Mouse (Mus musculus) bone marrow macrophage, adult 2 months (primary cell): ENCODE measurements around the gene Gm20532. TPM values are rescaled to one million over a fixed set of nuclear protein-coding genes. Genes with fewer than 3 reads are reported as not detected.

ENCODE experiments used
- H3K27ac ChIP-seq: 2 replicates; pipeline ENCODE4 v1.5.1; 2012; ENCODE audit warnings: low read depth, low read length; ENCODE audit not compliant: insufficient read depth
- H3K4me1 ChIP-seq: 2 replicates; pipeline ENCODE4 v1.6.1; 2012; ENCODE audit warnings: low read length; ENCODE audit not compliant: control insufficient read depth, insufficient read depth
- H3K4me3 ChIP-seq: 2 replicates; pipeline ENCODE4 v1.5.1; 2012; ENCODE audit warnings: mild to moderate bottlenecking, low read length, moderate library complexity; ENCODE audit not compliant: insufficient read depth
- CTCF ChIP-seq: IDR thresholded peaks from 2 replicates; pipeline ENCODE4 v1.5.1; 2012; ENCODE audit warnings: low read depth, mild to moderate bottlenecking, low read length, moderate library complexity
- POLR2A ChIP-seq: IDR thresholded peaks from 2 replicates; pipeline ENCODE4 v1.6.1; 2012; ENCODE audit warnings: mild to moderate bottlenecking, low read depth, low read length, borderline replicate concordance
- polyA plus RNA-seq: library from polyadenylated mRNA; stranded (reverse); fragments of >200 nt; gene quantifications from 2 replicates; pipeline ENCODE4 v1.2.4, GENCODE M21; 2012; ENCODE audit not compliant: missing spikeins, insufficient read depth, insufficient read length

Gene Gm20532
- polyA plus RNA-seq, 1 experiment: not detected

GRCm38 (mm10) chr2:26571400-26571799, 15.0 kb upstream of the Gm20532 start:
- H3K4me3 ChIP-seq: no peak overlapping the region
- H3K4me1 ChIP-seq: no peaks in the 10 kb centered on the region
- no peak for TF ChIP-seq POLR2A
- no peak for TF ChIP-seq CTCF
- no peak overlapping the region for H3K27ac ChIP-seq

- Histone ChIP-seq H3K4me1 (no peaks in the 10 kb centered on the region), H3K27ac (no peak overlapping the region), H3K4me3 (no peak overlapping the region)
- TF ChIP-seq POLR2A (no peak), CTCF (no peak)
Measured at GRCm38 (mm10) chr2:26571826-26572225, 14.6 kb upstream of the Gm20532 start.

GRCm38 (mm10) chr2:26573396-26573795, 13.0 kb upstream of the Gm20532 start:
- Histone ChIP-seq H3K27ac (no peak overlapping the region), H3K4me1 (peaks cover 9% of the 10 kb centered on the region), H3K4me3 (no peak overlapping the region)
- TF ChIP-seq POLR2A: no peak
- TF ChIP-seq CTCF: no peak

- no peak overlapping the region for H3K27ac ChIP-seq
- TF ChIP-seq CTCF (no peak), POLR2A (no peak)
- H3K4me1 ChIP-seq: peaks cover 13% of the 10 kb centered on the region
- H3K4me3 ChIP-seq: no peak overlapping the region
Measured at GRCm38 (mm10) chr2:26573807-26574206, 12.6 kb upstream of the Gm20532 start.

- Histone ChIP-seq H3K27ac (no peak overlapping the region), H3K4me3 (no peak overlapping the region), H3K4me1 (peaks cover 16% of the 10 kb centered on the region)
- TF ChIP-seq POLR2A: no peak
- no peak for TF ChIP-seq CTCF
Measured at GRCm38 (mm10) chr2:26574862-26575261, 11.6 kb upstream of the Gm20532 start.

- no peak overlapping the region for H3K27ac ChIP-seq
- no peak overlapping the region for H3K4me3 ChIP-seq
- H3K4me1 ChIP-seq: peaks cover 16% of the 10 kb centered on the region
- no peak for TF ChIP-seq POLR2A
- TF ChIP-seq CTCF: no peak
Measured at GRCm38 (mm10) chr2:26575378-26575777, 11.1 kb upstream of the Gm20532 start.

GRCm38 (mm10) chr2:26575865-26576264, 10.6 kb upstream of the Gm20532 start:
- H3K4me3 ChIP-seq: no peak overlapping the region
- peaks cover 16% of the 10 kb centered on the region for H3K4me1 ChIP-seq
- H3K27ac ChIP-seq: no peak overlapping the region
- TF ChIP-seq POLR2A: no peak
- TF ChIP-seq CTCF: no peak

GRCm38 (mm10) chr2:26576462-26576861, 10.0 kb upstream of the Gm20532 start:
- no peak overlapping the region for H3K4me3 ChIP-seq
- TF ChIP-seq POLR2A (no peak), CTCF (no peak)
- H3K27ac ChIP-seq: no peak overlapping the region
- H3K4me1 ChIP-seq: peaks cover 16% of the 10 kb centered on the region

GRCm38 (mm10) chr2:26578369-26578768, 8.1 kb upstream of the Gm20532 start:
- H3K27ac ChIP-seq: peak overlapping the region; percentile 62
- no peak overlapping the region for H3K4me3 ChIP-seq
- TF ChIP-seq CTCF (no peak), POLR2A (no peak)
- H3K4me1 ChIP-seq: peaks cover 16% of the 10 kb centered on the region

GRCm38 (mm10) chr2:26579714-26580113, 6.7 kb upstream of the Gm20532 start, which contains the start of gene Egfl7:
TSS of gene Egfl7 (plus strand) at chr2:26580014.
- TF ChIP-seq POLR2A (no peak), CTCF (no peak)
- Histone ChIP-seq H3K4me3 (no peak within 1 kb of the TSS), H3K4me1 (peaks cover 16% of the 10 kb centered on the region), H3K27ac (peak within 1 kb of the TSS; percentile 35)

- TF ChIP-seq POLR2A (no peak), CTCF (no peak)
- peaks cover 16% of the 10 kb centered on the region for H3K4me1 ChIP-seq
- no peak overlapping the region for H3K4me3 ChIP-seq
- no peak overlapping the region for H3K27ac ChIP-seq
Measured at GRCm38 (mm10) chr2:26580751-26581150, 5.7 kb upstream of the Gm20532 start.
